Mouse (Mus musculus) MEL (cell line): ENCODE measurements around the gene Sh3gl2.

Experiments used
- CTCF ChIP-seq, 3 experiments: IDR thresholded peaks in 2 of 3; conservative IDR thresholded peaks in 1 of 3; 2 replicates each; pipeline ENCODE4 v1.5.1; 2011 to 2012; ENCODE audit warnings: low read length in 3 of 3, low read depth in 2 of 3, mild to moderate bottlenecking in 2 of 3, improper control_type of control experiment in 1 of 3, inconsistent platforms in 1 of 3, mixed read lengths in 1 of 3, moderate library complexity in 1 of 3; ENCODE audit not compliant: control insufficient read depth in 1 of 3, insufficient read depth in 1 of 3, poor library complexity in 1 of 3, severe bottlenecking in 1 of 3
- E2F4 ChIP-seq: IDR thresholded peaks from 2 replicates; pipeline ENCODE4 v1.6.1; 2011; ENCODE audit warnings: low read depth, low read length, improper control_type of control experiment, borderline replicate concordance
- ELF1 ChIP-seq: IDR thresholded peaks from 2 replicates; pipeline ENCODE4 v1.6.1; 2014; ENCODE audit warnings: low read depth, mild to moderate bottlenecking, inconsistent platforms, low read length, improper control_type of control experiment, moderate library complexity
- EP300 ChIP-seq, 2 experiments: IDR thresholded peaks; 2 replicates each; pipeline ENCODE4 v1.6.1; 2011; ENCODE audit warnings: improper control_type of control experiment in 2 of 2, low read length in 2 of 2, low read depth in 1 of 2, mild to moderate bottlenecking in 1 of 2
- MAX ChIP-seq: IDR thresholded peaks from 2 replicates; pipeline ENCODE4 v1.6.1; 2011; ENCODE audit warnings: low read length, improper control_type of control experiment
- MEF2A ChIP-seq: IDR thresholded peaks from 2 replicates; pipeline ENCODE4 v1.6.1; 2014; ENCODE audit warnings: low read depth, mild to moderate bottlenecking, inconsistent platforms, low read length, improper control_type of control experiment; ENCODE audit not compliant: poor library complexity, insufficient replicate concordance, severe bottlenecking; ENCODE audit errors: extremely low read depth
- MXI1 ChIP-seq: IDR thresholded peaks from 2 replicates; pipeline ENCODE4 v1.6.1; 2011; ENCODE audit warnings: mild to moderate bottlenecking, low read depth, low read length, improper control_type of control experiment
- NELFE ChIP-seq: IDR thresholded peaks from 2 replicates; pipeline ENCODE4 v1.6.1; 2011; ENCODE audit warnings: low read depth, low read length, improper control_type of control experiment
- POLR2A ChIP-seq, 2 experiments: IDR thresholded peaks; 2 replicates each; pipeline ENCODE4 v1.6.1; 2011 to 2012; ENCODE audit warnings: low read length in 2 of 2, mild to moderate bottlenecking in 2 of 2, control low read depth in 1 of 2, improper control_type of control experiment in 1 of 2, low read depth in 1 of 2, moderate library complexity in 1 of 2; ENCODE audit not compliant: control insufficient read depth in 1 of 2, insufficient read depth in 1 of 2, poor library complexity in 1 of 2
- POLR2AphosphoS2 ChIP-seq: IDR thresholded peaks from 2 replicates; pipeline ENCODE4 v1.6.1; 2011; ENCODE audit warnings: low read length, improper control_type of control experiment
- ZKSCAN1 ChIP-seq: IDR thresholded peaks from 2 replicates; pipeline ENCODE4 v1.6.1; 2012; ENCODE audit warnings: low read depth, mild to moderate bottlenecking, inconsistent platforms, low read length, improper control_type of control experiment, moderate library complexity
- ZNF384 ChIP-seq: IDR thresholded peaks from 2 replicates; pipeline ENCODE4 v1.6.1; 2012; ENCODE audit warnings: low read depth, mild to moderate bottlenecking, inconsistent platforms, low read length, improper control_type of control experiment

DNA sequence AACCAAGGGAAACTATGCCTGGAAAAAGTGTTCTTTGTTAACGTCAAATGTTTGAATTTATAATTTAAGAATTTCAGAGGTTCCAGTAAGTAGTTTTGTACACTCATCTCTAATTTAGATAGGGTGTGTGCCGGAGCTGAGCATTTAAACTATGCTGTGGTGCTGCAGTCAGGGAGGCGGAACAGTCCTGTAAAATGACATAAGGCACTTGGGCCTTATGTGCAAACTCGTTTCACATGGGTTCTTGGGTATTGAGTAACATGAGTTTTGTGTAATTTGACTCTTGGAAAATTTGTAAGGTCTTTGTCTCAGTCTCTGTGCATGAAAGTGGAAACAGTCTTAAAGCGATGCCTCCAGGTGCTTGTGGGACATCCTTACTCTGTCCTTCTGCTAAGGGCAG is 334.8 kb downstream of the Sh3gl2 start:
- TF ChIP-seq CTCF (IDR thresholded peaks at IDR 0.05 in 2 of 3, conservative IDR thresholded peaks at IDR 0.05 in 1 of 3; ENCODE audit: control insufficient read depth in 1 of 3, insufficient read depth in 1 of 3, low read depth in 2 of 3, low read length in 3 of 3, poor library complexity in 1 of 3, severe bottlenecking in 1 of 3), result no peak
- TF ChIP-seq MXI1, result no peak
- no peak for TF ChIP-seq ZKSCAN1
- TF ChIP-seq MEF2A, result no peak
- TF ChIP-seq POLR2A (IDR thresholded peaks at IDR 0.05; ENCODE audit: control insufficient read depth in 1 of 2, insufficient read depth in 1 of 2, low read depth in 1 of 2, low read length in 2 of 2, poor library complexity in 1 of 2), result no peak
- TF ChIP-seq MAX, result no peak
- no peak for TF ChIP-seq E2F4
- no peak for TF ChIP-seq NELFE
- no peak for TF ChIP-seq ZNF384
- TF ChIP-seq EP300 (IDR thresholded peaks at IDR 0.05; ENCODE audit: low read depth in 1 of 2, low read length in 2 of 2), result no peak
- TF ChIP-seq POLR2AphosphoS2, result no peak
- TF ChIP-seq ELF1, result no peak
